Comparison of ENCODE assay signal across 22 mouse cellular contexts in genomic region chr6:4956651-4957050, GRCm38 (mm10). TPM values are rescaled to one million over a fixed set of nuclear protein-coding genes. Genes with fewer than 3 reads are reported as not detected.
DNase-seq lines count a peak whose midpoint lies in the region; ATAC-seq and TF ChIP-seq lines count a peak whose summit lies in the region.
"Had no signal": no experiment of that assay in that cellular context is flagged by ENCODE, and none has a peak within 500 bp of the region (broad histone marks: within the 10 kb centered on the region; RNA-seq: fewer than 3 reads in every experiment).

No protein-coding gene starts in this region.

- H3K9me3 ChIP-seq in kidney, embryonic 15.5 days (replicated peaks), result no peaks in the 10 kb centered on the region
- no peaks in the 10 kb centered on the region for H3K9me3 ChIP-seq in stomach, embryonic 14.5 days (ENCODE audit: control insufficient read depth, low read depth, low read length)
- H3K9me3 ChIP-seq in stomach, postnatal 0 days (ENCODE audit: control insufficient read depth, low read length), result no peaks in the 10 kb centered on the region
- no peaks in the 10 kb centered on the region for H3K9me3 ChIP-seq in embryonic facial prominence, embryonic 15.5 days (replicated peaks)
- H3K9me3 ChIP-seq: forebrain, embryonic 12.5 days; heart, embryonic 15.5 days; hindbrain, embryonic 13.5 days; midbrain, embryonic 10.5 days had no signal

- 0 out of 2 replicates have a peak overlapping the region, but pooled peaks have one; percentile 10 for H3K9ac ChIP-seq in kidney, embryonic 15.5 days
- H3K9ac ChIP-seq in stomach, embryonic 14.5 days (replicated peaks; ENCODE audit: low read depth, low read length), result no peak overlapping the region
- no peak overlapping the region for H3K9ac ChIP-seq in stomach, postnatal 0 days (ENCODE audit: low read length)
- no peak overlapping the region for H3K9ac ChIP-seq in embryonic facial prominence, embryonic 15.5 days
- H3K9ac ChIP-seq: forebrain, embryonic 12.5 days; heart, embryonic 15.5 days; hindbrain, embryonic 13.5 days; liver, postnatal 0 days had no signal

- H3K36me3 ChIP-seq in kidney, embryonic 15.5 days, result no peaks in the 10 kb centered on the region
- H3K36me3 ChIP-seq in stomach, embryonic 14.5 days (ENCODE audit: control insufficient read depth, insufficient read depth, low read length), result no peaks in the 10 kb centered on the region
- no peaks in the 10 kb centered on the region for H3K36me3 ChIP-seq in stomach, postnatal 0 days (ENCODE audit: control insufficient read depth, insufficient read depth, low read length)
- no peaks in the 10 kb centered on the region for H3K36me3 ChIP-seq in embryonic facial prominence, embryonic 15.5 days
- H3K36me3 ChIP-seq: forebrain, embryonic 12.5 days; heart, embryonic 15.5 days; hindbrain, embryonic 13.5 days; midbrain, embryonic 10.5 days had no signal

- H3K4me3 ChIP-seq in kidney, embryonic 15.5 days (replicated peaks), result no peak overlapping the region
- H3K4me3 ChIP-seq in stomach, embryonic 14.5 days (ENCODE audit: low read depth, low read length), result no peak overlapping the region
- H3K4me3 ChIP-seq in stomach, postnatal 0 days (ENCODE audit: low read depth, low read length), result no peak overlapping the region
- no peak overlapping the region for H3K4me3 ChIP-seq in embryonic facial prominence, embryonic 15.5 days (replicated peaks)
- H3K4me3 ChIP-seq: forebrain, embryonic 12.5 days; heart, embryonic 15.5 days; hindbrain, embryonic 13.5 days; midbrain, embryonic 10.5 days had no signal

- 0 out of 2 replicates have a peak overlapping the region, but pooled peaks have one; percentile 22 for H3K27ac ChIP-seq in kidney, embryonic 15.5 days
- peak overlapping the region; percentile 21; the same call in 1 of the 2 replicates for H3K27ac ChIP-seq in stomach, embryonic 14.5 days (ENCODE audit: low read length)
- H3K27ac ChIP-seq in stomach, postnatal 0 days (replicated peaks), result no peak overlapping the region
- peak overlapping the region; percentile 40; the same call in 1 of the 2 replicates for H3K27ac ChIP-seq in embryonic facial prominence, embryonic 15.5 days (replicated peaks)
- H3K27ac ChIP-seq: forebrain, embryonic 12.5 days; heart, embryonic 15.5 days; hindbrain, embryonic 13.5 days; macrophage; midbrain, embryonic 10.5 days had no signal

- H3K4me1 ChIP-seq in kidney, embryonic 15.5 days, result peaks cover 19% of the 10 kb centered on the region
- H3K4me1 ChIP-seq in stomach, embryonic 14.5 days (ENCODE audit: control insufficient read depth, insufficient read depth, low read length), result no peaks in the 10 kb centered on the region; the same call in 1 of the 2 replicates
- H3K4me1 ChIP-seq in stomach, postnatal 0 days (replicated peaks; ENCODE audit: control insufficient read depth, insufficient read depth), result no peaks in the 10 kb centered on the region
- H3K4me1 ChIP-seq in embryonic facial prominence, embryonic 15.5 days, result peaks cover 3% of the 10 kb centered on the region; the same call in 1 of the 2 replicates
- H3K4me1 ChIP-seq: forebrain, embryonic 12.5 days; hindbrain, embryonic 13.5 days; midbrain, embryonic 10.5 days had no signal

- no peak overlapping the region for H3K4me2 ChIP-seq in kidney, embryonic 15.5 days
- no peak overlapping the region for H3K4me2 ChIP-seq in stomach, embryonic 14.5 days (replicated peaks; ENCODE audit: low read depth, low read length)
- no peak overlapping the region for H3K4me2 ChIP-seq in stomach, postnatal 0 days (replicated peaks; ENCODE audit: low read depth)
- H3K4me2 ChIP-seq in embryonic facial prominence, embryonic 15.5 days (replicated peaks), result no peak overlapping the region
- H3K4me2 ChIP-seq: forebrain, embryonic 12.5 days; heart, embryonic 15.5 days; hindbrain, embryonic 13.5 days had no signal

- H3K27me3 ChIP-seq in kidney, embryonic 15.5 days, result no peaks in the 10 kb centered on the region
- no peaks in the 10 kb centered on the region for H3K27me3 ChIP-seq in stomach, embryonic 14.5 days (ENCODE audit: control insufficient read depth, insufficient read depth, low read length)
- H3K27me3 ChIP-seq in stomach, postnatal 0 days (ENCODE audit: control insufficient read depth, insufficient read depth, low read length), result no peaks in the 10 kb centered on the region
- H3K27me3 ChIP-seq in embryonic facial prominence, embryonic 15.5 days, result no peaks in the 10 kb centered on the region
- H3K27me3 ChIP-seq: forebrain, embryonic 12.5 days; heart, embryonic 15.5 days; hindbrain, embryonic 13.5 days had no signal

- DNase-seq in kidney, adult 18-20 months, result no peak
- no peak for DNase-seq in stomach, postnatal 0 days (ENCODE audit: low spot score)
- DNase-seq in urinary bladder, adult 18-20 months (ENCODE audit: low spot score in 2 of 2), result no peak
- DNase-seq in right cerebral cortex, adult 2 months (ENCODE audit: low spot score in 2 of 2), result no peak
- DNase-seq: adrenal gland, adult 8-10 months; cerebellum, adult 11 months; cerebellum, postnatal 10 days; gastrocnemius, postnatal 14 days; heart, adult 18-20 months; liver, postnatal 0 days; retina, postnatal 1 day; right cerebral cortex, postnatal 4 days; thymus, postnatal 36 days had no signal

- TF ChIP-seq EP300 in stomach, postnatal 0 days (optimal IDR thresholded peaks at IDR 0.05), result no peak

- 45% methylated on average over 6 of the region's 6 CpGs for WGBS in kidney, embryonic 15.5 days
- 32% methylated on average over 6 of the region's 6 CpGs for WGBS in stomach, embryonic 14.5 days
- WGBS in stomach, postnatal 0 days, result 25% methylated on average over 6 of the region's 6 CpGs
- WGBS in embryonic facial prominence, embryonic 15.5 days, result 35% methylated on average over 6 of the region's 6 CpGs

- ATAC-seq in kidney, embryonic 15.5 days (replicated peaks; ENCODE audit: low FRiP score), result no peak
- no peak for ATAC-seq in stomach, embryonic 14.5 days (ENCODE audit: insufficient number of reproducible peaks, insufficient read depth, low FRiP score, low read depth)
- ATAC-seq in stomach, postnatal 0 days (ENCODE audit: low FRiP score, low TSS enrichment), result no peak
- ATAC-seq in embryonic facial prominence, embryonic 15.5 days (ENCODE audit: insufficient number of reproducible peaks, low FRiP score, low TSS enrichment, low read depth), result no peak
- ATAC-seq: inflammation-experienced regulatory T-cells, adult 6 months; liver, postnatal 0 days had no signal

- TF ChIP-seq CTCF in stomach, postnatal 0 days (IDR thresholded peaks at IDR 0.05; ENCODE audit: low read depth), result no peak

RNA-seq across cellular contexts. Expression of gene Ppp1r9a, which starts 53.9 kb away (rescaled TPM):
- polyA plus RNA-seq in kidney, embryonic 15.5 days (2015; fragmentation: Nextera tagmentation; extraction: Ambion mirVana), result 19.0 and 19.5 TPM in 2 replicates
- polyA plus RNA-seq in stomach, embryonic 14.5 days (2014; fragmentation: Nextera tagmentation; extraction: Ambion mirVana), result 31.6 and 36.3 TPM in 2 replicates
- polyA plus RNA-seq in stomach, postnatal 0 days (2015; fragmentation: Nextera tagmentation; extraction: Ambion mirVana), result 3.1 and 3.5 TPM in 2 replicates
- polyA plus RNA-seq in embryonic facial prominence, embryonic 15.5 days (2015; fragmentation: Nextera tagmentation; extraction: Ambion mirVana), result 13.7 and 14.8 TPM in 2 replicates
- polyA plus RNA-seq: inflammation-experienced regulatory T-cells, adult 6 months had no signal
